Mouse (Mus musculus) v-Abl transformed pro-B cells (cell line): ENCODE data around the gene Plg.

Experiments used
- in situ Hi-C, 2 experiments: fragments of 400-800 bp; cut with MboI; formaldehyde crosslinking; loops; one replicate each; pipeline ENCODE4 v1.15.1; 2025; ENCODE audit not compliant: unreplicated experiment in 2 of 2

Gene Plg

DNA sequence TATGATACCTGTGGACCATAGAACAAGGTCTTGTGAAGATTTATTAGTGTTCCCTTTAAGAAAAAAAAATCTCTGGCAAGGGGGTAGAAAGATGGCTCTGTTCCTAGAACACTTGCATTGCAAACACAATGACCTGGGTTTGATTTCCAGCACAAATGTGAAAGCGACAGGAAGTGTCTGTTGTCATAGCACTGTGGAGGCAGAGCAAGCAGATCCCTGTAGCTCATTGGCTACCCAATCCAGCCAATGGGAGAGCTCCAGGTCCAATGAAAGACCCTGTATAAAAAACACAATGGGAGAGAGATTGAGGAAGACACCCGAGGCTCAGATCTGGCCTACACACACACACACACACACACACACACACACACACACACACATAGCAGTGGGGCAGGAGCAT lies 4.1 kb downstream of the Plg start:
- in situ Hi-C loops: no loop called here

DNA sequence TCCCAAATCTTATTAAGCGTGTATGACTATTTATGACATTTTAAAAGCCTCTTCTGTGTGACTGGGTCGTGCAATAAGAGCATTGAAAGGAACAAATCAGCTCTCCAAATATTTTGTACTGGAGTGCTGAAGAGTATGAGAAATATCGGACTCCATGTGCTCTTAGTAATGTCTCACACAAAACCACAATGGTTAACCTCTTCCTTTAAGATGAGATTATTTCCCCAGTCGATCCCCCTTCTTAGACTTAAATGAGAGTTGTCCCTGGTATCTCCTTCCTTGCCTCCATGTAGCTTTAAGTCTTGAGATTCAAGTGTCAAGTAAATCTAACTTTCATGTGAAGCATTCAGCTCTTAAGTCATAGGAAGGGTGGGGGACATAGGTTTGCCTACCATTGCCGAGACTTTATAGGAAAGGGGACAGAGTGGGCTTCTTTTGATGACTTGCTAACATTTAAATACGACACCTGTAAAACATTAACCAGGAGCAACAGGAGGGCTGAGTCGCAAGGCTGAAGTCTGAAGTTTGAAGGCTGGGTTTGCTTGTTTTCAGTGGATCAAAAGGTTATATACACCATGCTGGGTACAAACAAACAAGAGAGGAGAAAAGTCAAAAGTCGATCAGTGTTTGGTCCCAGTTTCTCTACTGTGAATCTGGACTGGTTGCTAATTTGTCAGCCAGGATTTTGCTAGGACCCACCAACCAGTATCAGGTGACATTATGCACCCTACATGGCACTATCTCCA lies 6.8 kb downstream of the Plg start:
- in situ Hi-C loops: no loop called here

DNA sequence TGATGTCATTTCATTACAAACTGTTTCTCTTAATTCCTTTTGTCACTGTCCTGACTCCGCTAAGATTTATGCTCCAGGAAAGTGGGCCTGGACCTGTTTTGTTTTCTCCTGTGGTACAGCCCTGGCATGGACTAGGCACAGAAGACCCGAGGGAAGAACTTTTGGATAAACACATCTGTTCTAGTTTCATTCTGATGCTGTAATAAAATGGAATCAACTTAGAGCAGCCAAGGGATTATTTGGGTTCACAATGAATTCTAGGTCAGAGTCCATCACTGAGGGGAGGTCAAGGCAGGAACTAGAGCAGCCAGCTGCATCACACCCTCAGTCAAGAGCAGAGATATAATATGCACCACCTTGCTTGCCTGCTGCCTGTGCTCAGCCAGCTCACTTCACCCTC lies 9.4 kb downstream of the Plg start:
- in situ Hi-C loops: no loop called here

DNA sequence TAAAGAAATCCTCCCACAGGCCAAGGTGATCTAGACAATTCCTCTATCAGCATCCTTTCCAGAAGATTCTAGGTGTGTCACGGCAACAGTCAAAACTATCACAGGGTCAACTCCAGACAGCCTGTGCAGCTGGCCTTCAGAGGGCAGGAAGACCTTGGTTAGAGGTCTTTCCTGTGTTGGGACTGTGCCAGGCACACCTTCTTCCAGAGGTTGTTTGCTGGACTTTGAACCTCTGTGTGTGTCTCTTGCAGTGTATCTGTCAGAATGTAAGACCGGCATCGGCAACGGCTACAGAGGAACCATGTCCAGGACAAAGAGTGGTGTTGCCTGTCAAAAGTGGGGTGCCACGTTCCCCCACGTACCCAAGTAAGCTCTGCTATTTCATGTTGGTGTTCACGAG lies 9.8 kb downstream of the Plg start:
- in situ Hi-C loops: no loop called here

DNA sequence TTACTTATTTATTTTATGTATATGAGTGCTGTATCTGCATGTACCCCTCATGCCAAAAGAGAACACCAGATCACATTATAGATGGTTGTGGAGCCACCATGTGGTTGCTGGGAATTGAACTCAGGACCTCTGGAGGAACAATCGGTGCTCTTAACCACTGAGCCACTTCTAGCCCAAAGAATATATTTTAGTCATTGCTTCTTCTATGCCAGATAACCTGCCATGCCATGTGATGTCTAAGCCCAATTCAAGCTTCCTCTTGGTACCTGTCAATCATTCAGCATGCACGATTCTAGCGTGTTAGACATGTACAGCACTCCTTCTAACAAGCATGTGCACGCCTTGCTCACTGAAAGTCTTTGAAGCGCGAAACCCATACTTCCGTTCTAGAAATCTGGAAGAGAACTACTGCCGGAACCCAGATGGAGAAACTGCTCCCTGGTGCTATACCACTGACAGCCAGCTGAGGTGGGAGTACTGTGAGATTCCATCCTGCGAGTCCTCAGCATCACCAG lies 17.8 kb downstream of the Plg start:
- in situ Hi-C loops: no loop called here

DNA sequence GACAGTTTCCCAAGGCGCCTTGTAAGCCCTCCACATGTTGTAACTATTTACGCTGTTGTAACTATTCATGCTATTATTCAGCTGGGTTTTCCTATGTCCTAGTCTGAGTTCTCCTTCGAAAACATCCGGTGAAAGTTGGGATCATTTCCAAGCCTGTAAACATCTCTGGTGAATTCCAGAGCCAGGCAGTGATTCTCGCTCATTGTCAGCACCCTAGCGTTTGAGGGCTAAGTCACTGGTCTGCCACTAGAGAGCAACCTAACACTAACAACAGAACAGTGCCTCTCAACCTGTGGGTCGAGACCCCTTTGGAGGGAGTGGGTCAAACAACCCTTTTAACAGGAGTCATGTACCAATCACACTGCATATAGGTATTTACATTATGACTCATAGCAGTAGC lies 25.0 kb downstream of the Plg start:
- in situ Hi-C loops: loop anchor here (25.0 kb wide), 2 partner anchors 259 to 609 kb away; partner anchors contain the start of gene Sod2 (in 1 of the 2)

DNA sequence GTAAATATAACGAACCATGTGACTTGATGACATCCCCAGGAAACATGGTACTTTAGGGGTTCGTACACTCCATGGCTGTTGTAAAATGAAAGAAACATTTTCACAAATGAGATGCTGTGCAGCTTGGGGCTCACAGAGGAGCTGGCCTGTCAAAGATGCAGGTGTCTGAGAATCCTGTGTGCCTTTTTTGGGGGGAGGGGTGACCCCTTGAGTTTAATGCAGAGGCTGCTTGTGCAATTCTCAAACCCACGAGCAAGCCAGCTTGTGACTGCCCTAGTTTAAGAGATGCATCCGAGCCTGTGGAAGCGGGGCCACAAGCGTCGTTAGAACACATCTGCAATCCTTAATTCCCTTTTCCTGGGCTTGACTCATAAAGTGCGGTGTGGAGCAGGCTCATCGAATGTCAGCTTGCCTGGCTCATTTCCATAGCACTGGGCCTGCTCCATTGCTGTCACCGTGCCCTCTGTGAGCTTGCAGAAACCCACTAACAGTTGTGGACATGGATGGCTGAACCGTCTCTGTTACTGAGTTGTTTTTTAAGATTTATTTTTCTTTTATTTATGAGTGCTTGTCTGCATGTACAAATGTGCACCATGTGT lies 31.0 kb downstream of the Plg start:
- in situ Hi-C loops: loop anchor here (25.0 kb wide), 2 partner anchors 253 to 603 kb away; partner anchors contain the start of gene Sod2 (in 1 of the 2)

DNA sequence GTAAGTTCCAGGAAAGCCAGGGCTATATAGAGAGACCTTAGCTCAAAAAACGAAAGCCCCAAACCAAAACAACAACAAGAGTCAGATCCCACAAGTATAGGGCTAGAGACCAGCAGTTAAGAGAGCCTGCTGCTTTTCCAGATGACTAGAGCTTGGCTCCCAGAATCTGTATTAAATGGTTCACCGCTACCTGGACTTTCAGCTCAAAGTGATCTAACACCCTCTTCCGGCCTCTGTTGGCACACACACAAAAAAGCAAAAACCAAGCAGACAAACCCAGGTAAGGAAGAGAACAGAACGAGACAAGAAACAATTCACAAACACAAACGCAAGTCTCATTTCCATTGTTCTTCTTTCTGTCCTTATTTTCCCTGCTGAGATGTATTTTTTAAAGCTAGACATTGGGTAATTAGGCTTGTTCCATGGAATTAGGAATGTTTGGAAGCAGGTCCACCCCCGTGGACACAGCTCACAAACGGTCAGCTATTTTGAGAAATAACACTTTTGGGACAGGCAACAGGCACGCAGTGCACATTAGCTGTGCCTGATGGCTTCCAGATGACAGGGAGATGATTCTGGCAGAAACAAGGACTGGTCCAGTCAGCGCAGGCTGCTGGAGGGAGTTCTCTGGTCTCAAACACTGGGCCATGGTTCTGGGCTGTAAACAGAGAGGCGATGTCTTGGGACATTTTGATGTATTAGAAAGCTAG lies 33.9 kb downstream of the Plg start:
- in situ Hi-C loops: loop anchor here (10.0 to 25.0 kb wide), 3 partner anchors 242 to 600 kb away; partner anchors contain the start of gene Sod2 (in 1 of the 2)

DNA sequence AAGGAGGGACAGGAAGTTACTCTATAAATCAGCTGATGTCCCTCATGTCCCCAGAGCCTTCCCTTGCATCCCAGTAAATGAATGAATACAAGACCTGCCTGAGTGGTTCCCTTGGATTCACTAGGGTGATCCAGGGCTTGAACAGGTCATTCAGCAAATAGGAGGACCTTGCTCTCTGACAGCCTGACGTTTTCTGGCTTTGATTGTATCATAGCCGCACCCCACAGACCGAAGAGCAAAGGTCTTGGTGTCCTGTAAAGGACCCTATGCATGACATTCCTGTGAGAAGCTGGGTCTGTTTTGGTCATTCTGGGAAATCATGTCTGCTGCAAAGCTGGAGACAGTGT lies 34.5 kb downstream of the Plg start:
- in situ Hi-C loops: loop anchor here (10.0 to 25.0 kb wide), 3 partner anchors 242 to 599 kb away; partner anchors contain the start of gene Sod2 (in 1 of the 2)

DNA sequence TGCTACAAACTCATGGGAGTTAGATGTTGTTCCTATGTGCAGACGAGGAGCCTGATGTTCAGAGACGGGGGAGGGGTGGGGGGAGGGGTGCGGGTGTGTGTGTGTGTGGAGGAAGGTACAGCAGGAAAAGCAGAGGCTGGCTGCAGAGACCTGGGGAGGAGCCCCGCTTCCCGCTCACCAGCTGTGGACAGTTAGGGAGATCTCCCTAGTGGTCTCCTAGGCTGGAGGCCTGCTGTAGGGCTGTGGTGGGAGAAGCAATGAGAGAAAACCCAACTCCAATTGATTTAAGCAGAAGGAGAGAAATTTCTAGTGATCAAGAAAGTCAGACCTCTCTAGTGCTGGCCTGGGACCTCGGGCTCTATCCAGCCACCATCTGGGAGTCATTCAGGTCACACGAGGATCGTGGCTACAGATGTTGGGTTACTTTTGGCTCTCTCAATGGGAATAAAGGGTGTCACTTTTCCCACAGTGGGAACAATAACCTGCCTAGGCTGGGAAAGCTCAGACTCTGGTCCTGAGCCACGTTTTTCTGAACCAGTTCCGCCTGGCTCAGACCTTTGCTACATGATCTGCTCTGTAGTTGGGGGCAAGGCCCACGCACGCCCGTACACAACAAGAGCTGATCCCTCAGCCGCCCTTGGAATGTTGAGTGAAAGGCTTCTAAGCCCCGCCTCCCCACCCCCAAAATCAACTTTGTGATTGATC lies 36.8 kb downstream of the Plg start:
- in situ Hi-C loops: loop anchor here (5.0 to 25.0 kb wide), 4 partner anchors 240 to 597 kb away; partner anchors contain the start of gene Sod2 (in 1 of the 2)

DNA sequence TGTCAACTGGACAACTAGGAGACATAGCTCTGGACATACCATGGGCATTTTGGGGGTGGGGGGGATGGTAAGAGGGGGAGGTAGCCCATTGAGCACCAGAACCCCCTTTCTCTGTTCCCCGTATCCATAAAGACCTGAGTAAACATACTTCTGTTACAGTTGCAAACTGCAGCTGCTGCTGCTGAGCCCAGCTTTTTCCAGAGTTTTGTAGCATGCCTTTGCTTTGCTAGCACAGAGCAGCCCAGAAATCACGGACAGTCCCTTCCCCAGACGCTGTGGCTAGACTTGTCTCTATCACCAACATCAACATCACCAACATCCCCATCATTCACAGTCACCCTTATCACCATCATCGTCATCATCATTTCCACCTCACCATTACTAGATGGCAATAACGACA lies 37.3 kb downstream of the Plg start:
- in situ Hi-C loops: loop anchor here (5.0 to 25.0 kb wide), 4 partner anchors 239 to 597 kb away; partner anchors contain the start of gene Sod2 (in 1 of the 2)

DNA sequence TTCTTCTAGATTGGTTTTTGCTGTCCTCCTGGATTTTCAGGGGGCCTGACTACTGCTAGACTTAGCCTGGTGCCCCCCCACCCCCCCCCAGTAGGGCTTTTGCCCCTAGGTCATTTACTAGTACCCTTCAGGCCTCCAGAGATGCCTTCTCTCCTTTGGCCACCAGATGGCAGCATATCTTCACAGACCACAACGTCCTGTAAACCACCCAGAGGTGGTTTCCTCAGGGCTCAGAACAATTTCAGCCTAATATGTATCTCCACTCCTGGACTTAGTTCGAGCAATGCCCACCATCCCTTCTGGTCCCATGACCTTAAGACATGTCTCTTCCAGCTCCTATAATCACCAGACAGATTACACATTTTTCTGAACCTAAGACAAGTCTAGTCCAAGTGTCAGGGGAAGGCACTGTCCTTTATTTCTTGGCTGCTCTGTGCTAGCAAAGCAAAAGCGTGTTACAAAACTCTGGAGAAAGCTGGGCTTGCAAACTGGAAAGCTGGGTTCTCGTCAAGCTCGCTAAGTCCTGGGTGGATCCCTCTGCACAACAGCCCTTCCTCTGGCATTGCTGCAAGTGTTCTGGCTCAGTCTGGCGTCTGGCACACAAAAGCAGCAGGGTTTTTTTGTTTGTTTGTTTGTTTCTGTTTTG lies 38.0 kb downstream of the Plg start:
- in situ Hi-C loops: loop anchor here (5.0 to 25.0 kb wide), 4 partner anchors 238 to 596 kb away; partner anchors contain the start of gene Sod2 (in 1 of the 2)

DNA sequence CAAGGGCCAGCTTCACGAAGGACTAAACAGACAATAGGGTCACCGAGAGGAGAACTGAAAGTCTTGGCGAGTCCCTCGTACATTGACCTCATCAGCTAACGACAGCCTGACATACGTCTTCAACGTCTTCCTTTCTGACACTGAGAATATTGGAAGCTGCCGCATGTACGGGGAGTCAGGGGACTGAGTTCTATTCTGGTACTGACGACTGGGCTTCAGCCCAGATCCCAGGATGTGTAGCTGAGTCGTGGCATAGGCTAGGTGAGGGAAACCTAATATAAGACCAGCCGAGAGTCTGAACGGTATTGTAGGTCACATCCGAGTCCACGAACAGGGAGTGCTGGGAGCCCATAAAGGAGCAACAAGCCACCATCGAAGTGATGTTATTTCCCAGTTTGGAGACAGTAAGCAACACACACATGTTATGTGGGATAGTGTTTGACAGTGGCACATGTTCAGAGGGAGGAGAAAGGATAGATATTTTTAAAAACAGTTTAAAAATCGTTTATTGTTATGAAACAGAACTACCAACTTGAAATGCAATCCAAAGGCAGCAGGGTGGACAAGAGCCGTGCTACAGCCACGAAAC lies 41.2 kb downstream of the Plg start:
- in situ Hi-C loops: loop anchor here (5.0 to 25.0 kb wide), 4 partner anchors 235 to 593 kb away; partner anchors contain the start of gene Sod2 (in 1 of the 2)

DNA sequence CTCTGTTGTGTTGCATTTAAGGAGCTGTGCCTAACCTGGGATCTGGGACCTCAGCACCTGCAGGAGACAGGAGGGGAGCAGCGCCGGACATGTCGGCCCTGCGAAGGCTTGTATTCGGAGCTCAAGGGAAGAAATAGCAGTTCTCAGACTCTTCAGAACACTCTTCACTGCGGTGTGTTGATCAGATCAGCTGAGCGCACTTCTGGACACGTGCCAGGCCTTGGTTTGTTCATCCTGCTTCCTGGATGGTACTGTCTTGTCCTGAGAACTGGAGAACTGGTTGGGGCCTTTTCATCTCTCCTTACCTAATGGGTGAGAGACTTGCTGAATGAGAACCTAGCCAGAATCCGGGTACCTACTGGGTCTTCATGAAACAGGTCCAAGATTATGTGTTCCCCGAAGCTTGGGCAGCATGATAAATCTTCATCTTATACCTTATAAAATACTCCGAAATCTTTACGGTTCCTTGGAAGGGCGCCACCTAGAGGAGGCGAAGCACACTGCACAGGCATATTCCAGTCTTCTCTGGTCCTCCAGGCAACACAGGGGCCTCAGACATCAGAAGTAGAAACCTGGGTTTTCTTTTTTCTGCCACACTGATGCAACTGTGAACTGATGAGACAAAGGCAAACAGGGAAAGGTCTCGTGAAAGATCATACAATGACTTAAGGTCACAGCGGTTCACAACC lies 42.6 kb downstream of the Plg start:
- in situ Hi-C loops: loop anchor here (25.0 kb wide), 2 partner anchors 241 to 591 kb away; partner anchors contain the start of gene Sod2 (in 1 of the 2)

DNA sequence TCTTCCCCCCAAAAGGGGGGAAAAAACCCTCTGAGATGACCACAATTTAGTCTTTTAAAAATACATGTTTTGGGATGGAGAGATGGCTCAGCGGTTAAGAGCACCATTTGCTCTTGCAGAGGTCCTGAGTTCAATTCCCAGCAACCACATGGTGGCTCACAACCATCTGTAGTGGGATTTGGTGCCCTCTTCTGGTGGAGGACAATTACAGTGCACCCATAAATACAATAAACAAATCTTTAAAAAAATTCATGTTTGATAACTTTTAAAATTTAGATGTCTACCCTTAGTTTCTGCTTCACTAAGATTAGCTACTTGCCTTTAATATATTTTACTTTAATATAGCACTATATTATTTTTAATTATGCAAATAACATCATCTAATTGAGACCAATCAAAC lies 43.7 kb downstream of the Plg start:
- in situ Hi-C loops: loop anchor here (25.0 kb wide), 2 partner anchors 240 to 590 kb away; partner anchors contain the start of gene Sod2 (in 1 of the 2)

DNA sequence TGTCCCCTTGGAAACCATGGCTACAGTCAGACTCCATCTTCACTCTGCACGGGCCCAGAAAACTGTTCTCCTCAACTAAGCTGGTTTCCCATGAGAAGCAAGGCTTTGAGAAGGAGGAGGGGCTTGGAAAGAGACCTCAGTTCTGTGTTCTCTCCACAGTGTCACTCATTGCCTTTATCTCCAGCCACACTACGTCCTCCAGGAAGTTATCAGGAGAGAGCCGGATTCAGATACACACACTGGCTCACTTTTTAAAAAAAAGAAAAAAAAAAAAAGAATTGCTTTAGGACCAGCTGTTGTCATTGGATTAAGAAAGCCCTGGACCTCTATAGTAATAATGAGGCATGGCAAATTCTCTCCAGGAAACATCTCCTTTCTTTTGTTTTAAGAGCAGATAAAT lies 48.7 kb downstream of the Plg start:
- in situ Hi-C loops: no loop called here

DNA sequence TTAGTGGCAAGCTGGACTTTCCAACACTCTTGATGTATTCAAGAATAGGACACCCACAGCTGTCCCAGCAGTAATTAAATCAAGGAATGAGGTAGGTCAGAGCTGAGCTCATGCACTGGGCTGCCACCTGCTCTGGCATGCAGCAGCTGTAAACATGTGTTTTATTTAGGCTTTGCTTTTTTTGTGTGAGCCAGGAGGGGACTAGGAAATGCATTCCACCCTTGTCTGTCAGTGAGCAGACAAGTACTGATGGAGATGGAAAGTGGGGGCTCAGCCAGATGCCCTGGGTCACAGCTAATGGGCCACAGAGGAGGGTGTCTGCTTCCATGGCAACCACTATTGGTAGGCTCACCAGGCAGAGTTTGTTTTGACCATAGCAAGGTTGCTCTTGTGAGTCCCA lies 50.0 kb downstream of the Plg start:
- in situ Hi-C loops: no loop called here

DNA sequence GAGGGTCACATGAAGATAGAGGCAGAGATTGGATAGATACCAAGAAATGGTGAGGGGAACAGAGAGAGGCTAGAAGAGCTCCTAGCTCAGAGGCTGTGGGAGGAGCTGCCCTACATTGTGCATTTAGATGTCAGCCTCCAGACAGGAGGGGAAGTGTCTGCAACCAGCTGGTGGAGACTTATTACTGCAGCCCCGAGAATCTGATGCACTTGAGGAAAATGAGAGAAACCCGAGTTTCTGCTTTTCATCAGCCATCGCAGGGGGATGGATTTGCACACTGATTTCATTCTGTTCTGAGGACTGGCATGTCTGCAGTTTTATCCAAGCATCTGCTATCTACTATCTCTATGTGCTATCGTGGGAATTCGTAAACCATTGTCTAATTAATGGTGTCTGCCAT lies 53.3 kb downstream of the Plg start:
- in situ Hi-C loops: no loop called here

DNA sequence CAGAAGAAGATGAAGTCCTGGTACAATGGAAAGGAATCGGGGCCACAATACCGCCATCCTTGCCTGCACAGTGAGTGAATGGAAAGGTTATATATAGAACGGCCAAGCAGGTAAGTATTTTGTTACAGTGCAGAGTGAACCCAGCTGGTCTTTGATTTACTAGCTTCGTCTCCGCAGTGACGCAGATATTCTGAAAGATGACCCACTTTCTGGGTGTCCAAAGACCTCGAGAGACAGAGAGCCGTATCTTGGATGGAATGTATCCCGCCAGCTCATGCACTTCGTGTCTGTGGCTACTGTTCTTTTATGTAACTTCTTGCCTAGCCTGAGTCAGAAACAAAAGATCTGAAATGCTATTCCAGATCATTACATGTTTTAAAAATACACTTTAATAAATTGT lies 59.4 kb downstream of the Plg start:
- in situ Hi-C loops: no loop called here
